Mouse (Mus musculus): ENCODE data around the gene Tcp11. TPM values are rescaled to one million over a fixed set of nuclear protein-coding genes. Genes with fewer than 3 reads are reported as not detected.
A peak's percentile ranks its signal among the peaks of the same experiment; 100 is the strongest.

The Tcp11 gene
- polyA plus RNA-seq, 1 experiment from 2014 or later = 1.7 TPM

DNA sequence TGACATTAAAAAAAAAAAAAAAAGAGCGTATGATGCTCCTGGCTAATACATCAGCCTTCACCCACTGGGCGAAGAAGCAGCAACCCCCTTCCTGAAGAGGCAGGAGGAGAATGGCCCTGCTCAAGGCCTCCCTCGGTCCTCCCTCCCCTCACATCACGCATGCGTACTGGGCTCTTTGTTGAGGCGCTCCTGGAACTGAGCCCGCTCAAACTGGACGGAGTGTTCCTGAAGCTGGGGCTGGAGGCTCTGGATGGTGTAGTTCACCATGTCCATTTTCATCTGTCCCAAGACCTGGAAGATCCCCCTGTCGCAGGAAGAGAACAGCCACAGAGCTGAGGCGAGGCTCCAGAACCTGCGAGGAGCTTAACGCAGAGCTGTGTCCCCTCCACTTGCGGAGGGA, 10.2 kb downstream of the Tcp11 start:
- Histone ChIP-seq H3K27me3 (replicated peaks; ENCODE audit: control insufficient read depth, insufficient read depth, low read length) (no peaks in the 10 kb centered on the region), H3K4me3 (ENCODE audit: low read depth, low read length) (no peak overlapping the region), H3K9me3 (ENCODE audit: control insufficient read depth) (no peaks in the 10 kb centered on the region), H3K4me1 (replicated peaks; ENCODE audit: control insufficient read depth, insufficient read depth, low read length) (no peaks in the 10 kb centered on the region), H3K27ac (ENCODE audit: low read depth, low read length) (no peak overlapping the region), H3K4me2 (replicated peaks; ENCODE audit: low read depth) (no peak overlapping the region), H3K9ac (ENCODE audit: low read depth, low read length) (no peak overlapping the region), H3K36me3 (ENCODE audit: control insufficient read depth, insufficient read depth) (no peaks in the 10 kb centered on the region)
- 77% methylated on average over 13 of the region's 13 CpGs for WGBS
- ATAC-seq = no peak
- no peak for TF ChIP-seq CTCF (IDR thresholded peaks at IDR 0.05; ENCODE audit: low read depth)

DNA sequence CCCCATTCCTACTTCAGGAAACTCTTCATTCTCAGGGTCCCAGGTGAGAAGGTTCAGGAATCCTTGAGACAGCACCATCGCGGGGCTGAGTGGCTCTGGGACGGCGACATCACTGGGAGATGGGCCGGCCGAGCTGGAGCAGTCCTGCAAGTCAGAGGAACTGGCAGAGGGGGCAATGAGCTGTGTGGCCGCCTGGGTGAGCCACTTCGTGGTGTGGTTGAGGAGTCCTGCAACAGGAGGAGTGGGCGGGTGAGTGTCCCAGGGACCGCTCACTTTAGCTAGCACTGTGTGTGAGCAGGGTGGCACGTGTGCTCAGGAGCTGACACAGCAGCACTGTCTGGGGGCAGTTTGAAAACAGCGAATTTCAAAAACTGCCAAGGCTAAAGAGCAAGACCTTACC, 11.0 kb downstream of the Tcp11 start:
- H3K9me3 ChIP-seq (ENCODE audit: control insufficient read depth) = no peaks in the 10 kb centered on the region
- no peak for TF ChIP-seq CTCF (IDR thresholded peaks at IDR 0.05; ENCODE audit: low read depth)
- no peak for ATAC-seq
- no peak overlapping the region for H3K27ac ChIP-seq (ENCODE audit: low read depth, low read length)
- no peak overlapping the region for H3K9ac ChIP-seq (ENCODE audit: low read depth, low read length)
- H3K4me3 ChIP-seq (ENCODE audit: low read depth, low read length) = no peak overlapping the region
- H3K4me2 ChIP-seq (replicated peaks; ENCODE audit: low read depth) = no peak overlapping the region
- H3K27me3 ChIP-seq (replicated peaks; ENCODE audit: control insufficient read depth, insufficient read depth, low read length) = no peaks in the 10 kb centered on the region
- no peaks in the 10 kb centered on the region for H3K4me1 ChIP-seq (replicated peaks; ENCODE audit: control insufficient read depth, insufficient read depth, low read length)
- 14% methylated on average over 12 of the region's 12 CpGs for WGBS
- no peaks in the 10 kb centered on the region for H3K36me3 ChIP-seq (ENCODE audit: control insufficient read depth, insufficient read depth)

DNA sequence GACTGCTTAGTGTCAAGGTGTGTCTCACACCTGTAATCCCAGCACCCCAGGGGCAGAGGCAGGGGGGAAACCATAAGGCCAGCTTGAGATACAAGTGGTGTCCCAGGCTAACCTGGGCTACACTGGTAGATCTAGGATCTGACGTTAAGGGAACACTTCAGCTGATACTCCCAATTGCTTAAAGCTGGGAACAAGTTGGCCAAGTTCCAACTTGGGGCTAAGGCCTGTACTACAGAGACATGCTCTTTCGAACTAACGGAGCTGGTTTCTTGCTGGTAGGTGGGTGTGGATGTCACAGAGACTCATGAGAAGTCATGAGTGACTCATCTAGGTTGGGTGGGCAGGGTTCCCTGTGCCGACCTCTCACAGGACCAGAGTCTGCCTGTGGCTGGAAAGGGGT, 13.1 kb downstream of the Tcp11 start:
- WGBS = 46% methylated on average over 4 of the region's 4 CpGs
- Histone ChIP-seq H3K36me3 (ENCODE audit: control insufficient read depth, insufficient read depth) (peaks cover 7% of the 10 kb centered on the region; the same call in 1 of the 2 replicates), H3K4me2 (replicated peaks; ENCODE audit: low read depth) (no peak overlapping the region), H3K9me3 (ENCODE audit: control insufficient read depth) (no peaks in the 10 kb centered on the region), H3K27me3 (replicated peaks; ENCODE audit: control insufficient read depth, insufficient read depth, low read length) (no peaks in the 10 kb centered on the region), H3K4me3 (ENCODE audit: low read depth, low read length) (no peak overlapping the region), H3K4me1 (replicated peaks; ENCODE audit: control insufficient read depth, insufficient read depth, low read length) (no peaks in the 10 kb centered on the region), H3K9ac (ENCODE audit: low read depth, low read length) (no peak overlapping the region), H3K27ac (ENCODE audit: low read depth, low read length) (no peak overlapping the region)
- no peak for ATAC-seq
- no peak for TF ChIP-seq CTCF (IDR thresholded peaks at IDR 0.05; ENCODE audit: low read depth)

DNA sequence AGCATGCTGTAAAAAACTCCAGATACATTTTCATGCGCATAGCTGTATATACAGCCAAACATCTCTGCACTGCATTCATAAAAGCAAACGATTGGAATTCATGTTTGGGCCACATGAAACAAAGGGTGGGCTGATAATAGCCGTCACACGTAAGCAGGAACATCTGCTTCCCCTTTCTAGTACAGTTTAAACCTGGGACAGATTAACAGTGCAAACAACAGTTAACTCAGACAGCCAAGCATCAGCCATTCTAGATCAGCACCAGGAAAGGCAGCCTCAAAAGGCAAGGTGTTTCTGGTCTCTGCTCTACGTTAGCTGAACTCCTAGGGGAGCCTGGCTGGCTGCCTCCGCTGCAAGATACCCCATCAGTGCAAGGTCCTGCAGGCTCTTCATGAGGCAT, 17.3 kb downstream of the Tcp11 start:
- no peaks in the 10 kb centered on the region for H3K9me3 ChIP-seq (ENCODE audit: control insufficient read depth)
- no peak overlapping the region for H3K27ac ChIP-seq (ENCODE audit: low read depth, low read length)
- H3K36me3 ChIP-seq (ENCODE audit: control insufficient read depth, insufficient read depth) = peaks cover 43% of the 10 kb centered on the region
- H3K4me1 ChIP-seq (replicated peaks; ENCODE audit: control insufficient read depth, insufficient read depth, low read length) = no peaks in the 10 kb centered on the region
- no peaks in the 10 kb centered on the region for H3K27me3 ChIP-seq (replicated peaks; ENCODE audit: control insufficient read depth, insufficient read depth, low read length)
- H3K9ac ChIP-seq (ENCODE audit: low read depth, low read length) = no peak overlapping the region
- H3K4me2 ChIP-seq (replicated peaks; ENCODE audit: low read depth) = no peak overlapping the region
- H3K4me3 ChIP-seq (ENCODE audit: low read depth, low read length) = no peak overlapping the region
- ATAC-seq = no peak
- 80% methylated on average over 6 of the region's 6 CpGs for WGBS
- no peak for TF ChIP-seq CTCF (IDR thresholded peaks at IDR 0.05; ENCODE audit: low read depth)

DNA sequence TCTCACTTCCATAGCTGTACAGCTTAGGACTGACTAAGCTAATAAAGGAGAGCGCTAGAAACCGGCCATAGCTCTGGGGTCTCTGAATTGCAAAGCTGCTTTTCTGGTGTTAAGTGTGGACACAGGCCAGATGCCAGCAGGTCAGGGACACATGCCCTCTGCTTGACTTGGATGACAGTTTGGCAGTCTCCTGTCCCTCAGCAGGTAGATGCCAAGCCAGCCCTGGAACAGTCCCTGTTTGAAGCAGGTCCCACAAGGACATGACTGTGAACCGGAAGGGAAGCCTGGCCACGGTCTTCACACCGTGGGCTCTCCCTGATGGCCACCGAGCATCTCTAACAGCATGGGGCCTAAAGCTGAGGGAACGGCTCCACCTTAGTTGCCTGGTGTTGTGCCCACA, 17.7 kb downstream of the Tcp11 start:
- ATAC-seq = no peak
- Histone ChIP-seq H3K9ac (ENCODE audit: low read depth, low read length) (no peak overlapping the region), H3K9me3 (ENCODE audit: control insufficient read depth) (no peaks in the 10 kb centered on the region), H3K4me2 (replicated peaks; ENCODE audit: low read depth) (no peak overlapping the region), H3K27me3 (replicated peaks; ENCODE audit: control insufficient read depth, insufficient read depth, low read length) (no peaks in the 10 kb centered on the region), H3K27ac (ENCODE audit: low read depth, low read length) (no peak overlapping the region), H3K4me3 (ENCODE audit: low read depth, low read length) (no peak overlapping the region), H3K36me3 (ENCODE audit: control insufficient read depth, insufficient read depth) (peaks cover 48% of the 10 kb centered on the region), H3K4me1 (replicated peaks; ENCODE audit: control insufficient read depth, insufficient read depth, low read length) (no peaks in the 10 kb centered on the region)
- no peak for TF ChIP-seq CTCF (IDR thresholded peaks at IDR 0.05; ENCODE audit: low read depth)
- WGBS = 87% methylated on average over 7 of the region's 7 CpGs

DNA sequence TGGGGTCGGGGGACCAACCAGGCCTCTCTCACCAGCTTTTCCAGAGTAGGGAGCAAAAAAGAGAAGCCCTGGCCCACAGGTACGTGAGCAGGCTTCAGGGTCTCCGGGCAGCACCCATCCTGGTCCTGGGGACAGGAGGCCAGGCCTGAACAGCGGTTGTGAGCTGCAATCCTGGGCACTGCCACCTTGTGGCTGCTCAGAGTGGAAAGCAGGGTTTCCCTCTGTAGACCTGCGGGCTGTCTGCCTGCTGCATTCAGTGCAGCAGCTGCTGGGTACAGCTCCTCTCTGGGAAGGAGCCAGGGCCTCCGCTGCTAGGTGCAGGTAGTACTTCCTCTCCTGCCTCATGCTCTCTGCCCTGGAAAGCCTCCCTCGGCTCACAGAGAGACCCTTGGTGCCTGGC, 19.0 kb downstream of the Tcp11 start:
- H3K27ac ChIP-seq (ENCODE audit: low read depth, low read length) = no peak overlapping the region
- no peak overlapping the region for H3K4me3 ChIP-seq (ENCODE audit: low read depth, low read length)
- H3K27me3 ChIP-seq (replicated peaks; ENCODE audit: control insufficient read depth, insufficient read depth, low read length) = no peaks in the 10 kb centered on the region
- peaks cover 55% of the 10 kb centered on the region for H3K36me3 ChIP-seq (ENCODE audit: control insufficient read depth, insufficient read depth)
- H3K9me3 ChIP-seq (ENCODE audit: control insufficient read depth) = no peaks in the 10 kb centered on the region
- no peaks in the 10 kb centered on the region for H3K4me1 ChIP-seq (replicated peaks; ENCODE audit: control insufficient read depth, insufficient read depth, low read length)
- peak; percentile 72 for TF ChIP-seq CTCF (IDR thresholded peaks at IDR 0.05; ENCODE audit: low read depth)
- H3K4me2 ChIP-seq (replicated peaks; ENCODE audit: low read depth) = no peak overlapping the region
- no peak for ATAC-seq
- 62% methylated on average over 7 of the region's 7 CpGs for WGBS
- no peak overlapping the region for H3K9ac ChIP-seq (ENCODE audit: low read depth, low read length)

DNA sequence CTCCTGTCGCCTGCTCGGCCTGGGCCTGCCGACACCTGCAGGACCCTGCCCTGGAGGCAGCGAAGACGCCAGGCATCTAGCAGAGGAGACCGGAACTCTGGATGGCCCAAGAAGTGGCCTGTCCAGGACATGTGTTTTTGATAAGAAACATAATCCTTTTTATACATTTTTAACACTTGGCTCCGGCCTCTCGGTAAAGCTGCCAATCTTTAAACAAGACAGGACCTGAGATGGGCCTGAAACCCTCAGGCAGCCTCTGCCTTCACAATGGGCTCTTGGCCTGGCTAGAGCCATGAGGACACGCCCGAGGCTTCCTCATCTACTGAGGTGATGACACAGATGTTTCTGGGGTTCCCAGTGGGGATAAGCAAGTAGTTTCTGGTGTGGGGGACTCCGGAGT, 19.8 kb downstream of the Tcp11 start:
- Histone ChIP-seq H3K9ac (ENCODE audit: low read depth, low read length) (no peak overlapping the region), H3K4me1 (replicated peaks; ENCODE audit: control insufficient read depth, insufficient read depth, low read length) (no peaks in the 10 kb centered on the region), H3K9me3 (ENCODE audit: control insufficient read depth) (no peaks in the 10 kb centered on the region), H3K27ac (ENCODE audit: low read depth, low read length) (no peak overlapping the region), H3K4me2 (replicated peaks; ENCODE audit: low read depth) (no peak overlapping the region), H3K4me3 (ENCODE audit: low read depth, low read length) (no peak overlapping the region), H3K36me3 (ENCODE audit: control insufficient read depth, insufficient read depth) (peaks cover 62% of the 10 kb centered on the region), H3K27me3 (replicated peaks; ENCODE audit: control insufficient read depth, insufficient read depth, low read length) (no peaks in the 10 kb centered on the region)
- no peak for TF ChIP-seq CTCF (IDR thresholded peaks at IDR 0.05; ENCODE audit: low read depth)
- 92% methylated on average over 11 of the region's 11 CpGs for WGBS
- ATAC-seq = no peak
